Mouse (Mus musculus) CH12.LX (cell line): ENCODE results near the gene Ccnb1. TPM values are rescaled to one million over a fixed set of nuclear protein-coding genes. Genes with fewer than 3 reads are reported as not detected.
"Not testable (repeated sequence)": the region's sequence is repeated elsewhere in the genome, so short reads cannot be mapped to it uniquely, and the experiment has no call there.

ENCODE experiments used
- DNase-seq: peaks from one replicate; pipeline ENCODE4 v3.0.0-alpha.2; 2013; ENCODE audit errors: extremely low read depth
- H3K27ac ChIP-seq: 2 replicates; pipeline ENCODE4 v1.5.1; 2012; ENCODE audit warnings: low read depth, mild to moderate bottlenecking, control low read depth, moderate library complexity; ENCODE audit not compliant: insufficient read depth
- H3K27me3 ChIP-seq: replicated peaks from 2 replicates; pipeline ENCODE3; 2012; ENCODE audit warnings: inconsistent platforms
- H3K36me3 ChIP-seq, 2 experiments: replicated peaks in 1 of 2; 2 replicates each; pipeline versions ENCODE3 to v1.6.1; 2012; ENCODE audit warnings: inconsistent platforms in 1 of 2, low read length in 1 of 2, mild to moderate bottlenecking in 1 of 2, mixed read lengths in 1 of 2, moderate library complexity in 1 of 2; ENCODE audit not compliant: control insufficient read depth in 1 of 2, insufficient read depth in 1 of 2
- H3K4me1 ChIP-seq, 2 experiments: 2 replicates each; pipeline ENCODE4 v1.6.1; 2012; ENCODE audit warnings: inconsistent platforms in 1 of 2, moderate library complexity in 1 of 2; ENCODE audit not compliant: insufficient read depth in 2 of 2, control insufficient read depth in 1 of 2
- H3K4me2 ChIP-seq: 2 replicates; pipeline ENCODE4 v1.6.1; 2012; ENCODE audit warnings: low read depth, mild to moderate bottlenecking, control low read depth; ENCODE audit not compliant: poor library complexity, insufficient read depth, severe bottlenecking
- H3K4me3 ChIP-seq, 3 experiments: fragments of 150-350 bp in 1 of 3; sonication (generic) in 1 of 3; replicated peaks in 1 of 3; 2 replicates each; pipeline versions ENCODE3 to v1.5.1; 2011 to 2012; ENCODE audit warnings: low read depth in 2 of 3, low read length in 2 of 3, mild to moderate bottlenecking in 2 of 3, moderate library complexity in 2 of 3, control low read depth in 1 of 3, improper control_type of control experiment in 1 of 3, inconsistent platforms in 1 of 3, mixed read lengths in 1 of 3; ENCODE audit not compliant: poor library complexity in 1 of 3
- H3K79me2 ChIP-seq: replicated peaks from 2 replicates; pipeline ENCODE4 v1.6.1; 2012; ENCODE audit warnings: mild to moderate bottlenecking, moderate library complexity; ENCODE audit not compliant: control insufficient read depth, poor library complexity, insufficient read depth, severe bottlenecking; ENCODE audit errors: extremely low read depth
- H3K9ac ChIP-seq: 2 replicates; pipeline ENCODE4 v1.6.1; 2012; ENCODE audit warnings: low read depth, mild to moderate bottlenecking, control low read depth, moderate library complexity; ENCODE audit not compliant: insufficient read depth
- H3K9me3 ChIP-seq: replicated peaks from 2 replicates; pipeline ENCODE3; 2012; ENCODE audit warnings: low read length, inconsistent platforms, mixed read lengths
- BHLHE40 ChIP-seq: IDR thresholded peaks from 2 replicates; pipeline ENCODE4 v1.6.1; 2011; ENCODE audit warnings: mild to moderate bottlenecking, low read depth, low read length, improper control_type of control experiment
- CHD1 ChIP-seq: IDR thresholded peaks from 2 replicates; pipeline ENCODE4 v1.6.1; 2012; ENCODE audit warnings: low read depth, low read length, improper control_type of control experiment, inconsistent platforms
- CTCF ChIP-seq, 2 experiments: IDR thresholded peaks in 1 of 2; conservative IDR thresholded peaks in 1 of 2; 2 replicates each; pipeline ENCODE4 v1.5.1; 2011 to 2012; ENCODE audit warnings: low read depth in 2 of 2, low read length in 2 of 2, improper control_type of control experiment in 1 of 2, inconsistent platforms in 1 of 2, mild to moderate bottlenecking in 1 of 2, moderate library complexity in 1 of 2
- ELF1 ChIP-seq: IDR thresholded peaks from 2 replicates; pipeline ENCODE4 v1.6.1; 2014; ENCODE audit warnings: low read depth, mild to moderate bottlenecking, inconsistent platforms, low read length, improper control_type of control experiment
- EP300 ChIP-seq: IDR thresholded peaks from 2 replicates; pipeline ENCODE4 v1.6.1; 2011; ENCODE audit warnings: low read length, improper control_type of control experiment
- IRF4 ChIP-seq: IDR thresholded peaks from 2 replicates; pipeline ENCODE4 v1.6.1; 2014; ENCODE audit warnings: low read depth, mild to moderate bottlenecking, inconsistent platforms, low read length, improper control_type of control experiment
- JUN ChIP-seq: IDR thresholded peaks from 2 replicates; pipeline ENCODE4 v1.6.1; 2011; ENCODE audit warnings: low read depth, mild to moderate bottlenecking, low read length, improper control_type of control experiment, moderate library complexity; ENCODE audit not compliant: insufficient read depth
- JUND ChIP-seq: conservative IDR thresholded peaks from 2 replicates; pipeline ENCODE4 v1.6.1; 2011; ENCODE audit warnings: low read depth, low read length, improper control_type of control experiment
- MEF2A ChIP-seq: IDR thresholded peaks from 2 replicates; pipeline ENCODE4 v1.6.1; 2014; ENCODE audit warnings: low read depth, mild to moderate bottlenecking, inconsistent platforms, low read length, improper control_type of control experiment, borderline replicate concordance
- MXI1 ChIP-seq: IDR thresholded peaks from 2 replicates; pipeline ENCODE4 v1.6.1; 2011; ENCODE audit warnings: mild to moderate bottlenecking, low read depth, low read length, improper control_type of control experiment
- MYC ChIP-seq: IDR thresholded peaks from 2 replicates; pipeline ENCODE4 v1.6.1; 2011; ENCODE audit warnings: low read depth, mild to moderate bottlenecking, improper control_type of control experiment, low read length
- PAX5 ChIP-seq: IDR thresholded peaks from 2 replicates; pipeline ENCODE4 v1.6.1; 2012; ENCODE audit warnings: low read length, inconsistent platforms, mixed read lengths
- RAD21 ChIP-seq: IDR thresholded peaks from 2 replicates; pipeline ENCODE4 v1.6.1; 2011; ENCODE audit warnings: low read depth, mild to moderate bottlenecking, low read length, improper control_type of control experiment, moderate library complexity
- SIN3A ChIP-seq: IDR thresholded peaks from 2 replicates; pipeline ENCODE4 v1.6.1; 2012; ENCODE audit warnings: low read length, improper control_type of control experiment, inconsistent platforms
- SMC3 ChIP-seq: IDR thresholded peaks from 2 replicates; pipeline ENCODE4 v1.6.1; 2011; ENCODE audit warnings: low read depth, low read length, improper control_type of control experiment
- TBP ChIP-seq: conservative IDR thresholded peaks from 2 replicates; pipeline ENCODE4 v1.6.1; 2011; ENCODE audit warnings: low read depth, low read length, improper control_type of control experiment
- UBTF ChIP-seq: IDR thresholded peaks from 2 replicates; pipeline ENCODE4 v1.6.1; 2012; ENCODE audit warnings: low read depth, mild to moderate bottlenecking, inconsistent platforms, low read length, improper control_type of control experiment, moderate library complexity
- USF1 ChIP-seq: IDR thresholded peaks from 2 replicates; pipeline ENCODE4 v1.6.1; 2014; ENCODE audit warnings: low read depth, mild to moderate bottlenecking, inconsistent platforms, low read length, improper control_type of control experiment
- ZC3H11A ChIP-seq: IDR thresholded peaks from 2 replicates; pipeline ENCODE4 v1.6.1; 2012; ENCODE audit warnings: low read depth, mild to moderate bottlenecking, inconsistent platforms, low read length, improper control_type of control experiment
- ZMIZ1 ChIP-seq: IDR thresholded peaks from 2 replicates; pipeline ENCODE4 v1.6.1; 2012; ENCODE audit warnings: low read depth, mild to moderate bottlenecking, inconsistent platforms, low read length, improper control_type of control experiment
- ZNF384 ChIP-seq: IDR thresholded peaks from 2 replicates; pipeline ENCODE4 v1.6.1; 2012; ENCODE audit warnings: low read depth, low read length, improper control_type of control experiment, inconsistent platforms
- dilution Hi-C: fragments of 300-500 bp; cut with MboI; formaldehyde crosslinking; loops from 2 replicates; pipeline ENCODE4 v1.14.3; 2020; ENCODE audit warnings: low sequenced_read_pairs; ENCODE audit not compliant: extremely low pct_unique_long_range_greater_than_20kb, extremely low pct_ligation_motif_present
- in situ Hi-C: fragments of 300-500 bp; cut with MboI; formaldehyde crosslinking; loops from 3 replicates; pipeline ENCODE4 v1.14.3; 2019; ENCODE audit warnings: low sequenced_read_pairs, low pct_ligation_motif_present, low pct_unique_long_range_greater_than_20kb, mixed read lengths
- polyA plus RNA-seq: library from polyadenylated mRNA; unstranded; fragments of >175 nt; gene quantifications from 2 replicates; pipeline ENCODE4 v1.2.1, GENCODE M21; 2012; ENCODE audit warnings: low read depth; ENCODE audit not compliant: insufficient read length
- total RNA-seq, 2 experiments: library from RNA; depleted of rRNA; stranded (reverse); fragments of 300-350 nt in 1 of 2; fragments of >200 nt in 1 of 2; gene quantifications; 2 replicates each; pipeline ENCODE4 v1.2.3; 2012 to 2014

Gene Ccnb1
- total and polyA plus RNA-seq, 3 experiments = 172 to 416 (median 243) TPM

- peaks cover 0 to 14% of the 10 kb centered on the region in 2 experiments; a peak in 2 of 4 replicates for H3K4me1 ChIP-seq
- TF ChIP-seq ZC3H11A (no peak), MYC (no peak), SMC3 (no peak), JUN (no peak), JUND (no peak), RAD21 (no peak), USF1 (no peak), ELF1 (no peak), IRF4 (no peak), ZNF384 (0 out of 2 replicates have a peak, but pooled peaks have one; percentile 40), TBP (peak; percentile 87), PAX5 (no peak), UBTF (no peak), BHLHE40 (no peak), MEF2A (no peak), CHD1 (no peak), ZMIZ1 (no peak)
- peaks cover 26% of the 10 kb centered on the region for H3K79me2 ChIP-seq
- H3K27ac ChIP-seq = no peak overlapping the region
- dilution Hi-C loops (no loop called here), in situ Hi-C loops (no loop called here)
- DNase-seq = no peak
- H3K9ac ChIP-seq = no peak overlapping the region
- no peak overlapping the region for H3K4me2 ChIP-seq
- peaks cover 9 to 27% of the 10 kb centered on the region in 2 experiments for H3K36me3 ChIP-seq
- H3K27me3 ChIP-seq = no peaks in the 10 kb centered on the region
- no peaks in the 10 kb centered on the region for H3K9me3 ChIP-seq
- no peak overlapping the region for H3K4me3 ChIP-seq
Measured at GRCm38 (mm10) chr13:100732756-100733155, 53.6 kb downstream of the Ccnb1 start.

GRCm38 (mm10) chr13:100731462-100732046 is 54.8 kb downstream of the Ccnb1 start:
- dilution Hi-C loops, H3K4me3 ChIP-seq, H3K27me3 ChIP-seq, in situ Hi-C loops, H3K27ac ChIP-seq, H3K9me3 ChIP-seq: not testable (repeated sequence)
- peaks cover 34% of the 10 kb centered on the region for H3K79me2 ChIP-seq
- H3K9ac ChIP-seq = peak overlapping the region; percentile 23; the same call in 1 of the 2 replicates
- H3K36me3 ChIP-seq = peaks cover 10 to 29% of the 10 kb centered on the region in 2 experiments
- DNase-seq = peak; percentile 77
- H3K4me1 ChIP-seq = peaks cover 0 to 14% of the 10 kb centered on the region in 2 experiments; a peak in 2 of 4 replicates
- peak; percentile 59; the same call in 1 of the 2 replicates for TF ChIP-seq EP300
- peak; percentile 75 for TF ChIP-seq MYC
- TF ChIP-seq IRF4 = peak; percentile 81
- peak; percentile 96 for TF ChIP-seq TBP
- peak; percentile 89 for TF ChIP-seq JUND
- peak; percentile 58; the same call in 1 of the 2 replicates for TF ChIP-seq SIN3A
- peak; percentile 23; the same call in 1 of the 2 replicates for TF ChIP-seq ZNF384
- peak in 1 of 2 experiments; percentile 30; a peak in 1 of 4 replicates for TF ChIP-seq CTCF (conservative IDR thresholded peaks at IDR 0.05 in 1 of 2, IDR thresholded peaks at IDR 0.05 in 1 of 2; ENCODE audit: low read depth in 2 of 2, low read length in 2 of 2)
- peak; percentile 47; the same call in 1 of the 2 replicates for TF ChIP-seq MXI1
- peak; percentile 45 for TF ChIP-seq JUN
- H3K4me2 ChIP-seq = peak overlapping the region; percentile 69; the same call in 1 of the 2 replicates
